ENCODE assay signal across 7 mouse cellular contexts in genomic region chr11:119125929-119126861, GRCm38 (mm10). TPM values are rescaled to one million over a fixed set of nuclear protein-coding genes. Genes with fewer than 3 reads are reported as not detected.
DNase-seq lines count a peak whose midpoint lies in the region; ATAC-seq and TF ChIP-seq lines count a peak whose summit lies in the region.

No protein-coding gene starts in this region.

- TF ChIP-seq EP300 in liver, embryonic 14.5 days (IDR thresholded peaks at IDR 0.05; ENCODE audit: low read depth), result no peak

- H3K27me3 ChIP-seq in heart, embryonic 14.5 days (ENCODE audit: control insufficient read depth, insufficient read depth, low read length), result no peaks in the 10 kb centered on the region
- H3K27me3 ChIP-seq in kidney, postnatal 0 days (ENCODE audit: insufficient read depth, low read length), result no peaks in the 10 kb centered on the region
- H3K27me3 ChIP-seq in liver, embryonic 14.5 days (ENCODE audit: control insufficient read depth, insufficient read depth, low read length), result no peaks in the 10 kb centered on the region; the same call in 1 of the 2 replicates

- H3K4me1 ChIP-seq in heart, embryonic 14.5 days (ENCODE audit: control insufficient read depth in 2 of 2, insufficient read depth in 2 of 2, low read length in 2 of 2), result peaks cover 40 to 48% of the 10 kb centered on the region in 2 experiments
- H3K4me1 ChIP-seq in kidney, postnatal 0 days (replicated peaks; ENCODE audit: insufficient read depth, low read length), result peaks cover 41% of the 10 kb centered on the region
- peaks cover 0 to 11% of the 10 kb centered on the region in 2 experiments; a peak in 2 of 4 replicates for H3K4me1 ChIP-seq in liver, embryonic 14.5 days (replicated peaks; ENCODE audit: control insufficient read depth in 2 of 2, insufficient read depth in 2 of 2, low read length in 1 of 2)

- DNase-seq in adrenal gland, postnatal 14 days, result peak; percentile 97
- DNase-seq in fibroblast of lung, adult 2 months (ENCODE audit: low read depth), result peak; percentile 91
- DNase-seq in kidney, postnatal 0 days (ENCODE audit: low spot score), result peak; percentile 95
- DNase-seq in liver, embryonic 14.5 days (ENCODE audit: low read depth in 3 of 3, low spot score in 3 of 3), result peak; percentile 22 to 37 (median 28)
- DNase-seq in natural killer cell, adult 2 months (ENCODE audit: low spot score in 2 of 2), result peak; percentile 59 to 65
- DNase-seq in testis, postnatal 14 days (ENCODE audit: low spot score), result peak; percentile 81

- 28% methylated on average over 21 of the region's 23 CpGs for WGBS in heart, embryonic 14.5 days
- 16% methylated on average over 23 of the region's 23 CpGs for WGBS in kidney, postnatal 0 days
- WGBS in liver, embryonic 14.5 days (ENCODE audit: insufficient replicate concordance), result 30% methylated on average over 23 of the region's 23 CpGs

- H3K27ac ChIP-seq in heart, embryonic 14.5 days (replicated peaks in 1 of 2; ENCODE audit: control insufficient read depth in 1 of 2, insufficient read depth in 1 of 2, low read depth in 2 of 2, low read length in 2 of 2), result peak overlapping the region in 1 of 2 experiments; percentile 61; a peak in 2 of 4 replicates
- peak overlapping the region; percentile 74 for H3K27ac ChIP-seq in kidney, postnatal 0 days
- no peak overlapping the region for H3K27ac ChIP-seq in liver, embryonic 14.5 days

- peak; percentile 79 for TF ChIP-seq CTCF in kidney, postnatal 0 days (IDR thresholded peaks at IDR 0.05; ENCODE audit: low read depth)
- TF ChIP-seq CTCF in liver, embryonic 14.5 days (IDR thresholded peaks at IDR 0.05; ENCODE audit: low read depth), result peak; percentile 59

- no peaks in the 10 kb centered on the region for H3K36me3 ChIP-seq in heart, embryonic 14.5 days (ENCODE audit: control insufficient read depth, insufficient read depth, low read length)
- H3K36me3 ChIP-seq in kidney, postnatal 0 days (ENCODE audit: insufficient read depth, low read length), result no peaks in the 10 kb centered on the region
- no peaks in the 10 kb centered on the region for H3K36me3 ChIP-seq in liver, embryonic 14.5 days (replicated peaks; ENCODE audit: control insufficient read depth, insufficient read depth, low read depth)

- peak; percentile 73 for ATAC-seq in heart, embryonic 14.5 days (ENCODE audit: insufficient number of reproducible peaks, insufficient read depth, low FRiP score, low read depth)
- peak; percentile 93 for ATAC-seq in kidney, postnatal 0 days (replicated peaks; ENCODE audit: low FRiP score, low read depth)
- ATAC-seq in liver, embryonic 14.5 days (ENCODE audit: insufficient read depth), result peak; percentile 62

- no peak overlapping the region for H3K4me3 ChIP-seq in heart, embryonic 14.5 days (ENCODE audit: control insufficient read depth in 1 of 2, insufficient read depth in 1 of 2, low read depth in 1 of 2, low read length in 2 of 2)
- H3K4me3 ChIP-seq in kidney, postnatal 0 days (replicated peaks; ENCODE audit: low read depth, low read length), result no peak overlapping the region
- no peak overlapping the region for H3K4me3 ChIP-seq in liver, embryonic 14.5 days (ENCODE audit: insufficient read depth in 1 of 2, low read depth in 2 of 2, low read length in 2 of 2)

- peak overlapping the region; percentile 9 for H3K9ac ChIP-seq in heart, embryonic 14.5 days (ENCODE audit: low read length)
- no peak overlapping the region for H3K9ac ChIP-seq in kidney, postnatal 0 days (ENCODE audit: low read depth, low read length)
- no peak overlapping the region for H3K9ac ChIP-seq in liver, embryonic 14.5 days (replicated peaks)

- H3K9me3 ChIP-seq in heart, embryonic 14.5 days (ENCODE audit: control insufficient read depth, low read length), result no peaks in the 10 kb centered on the region
- H3K9me3 ChIP-seq in kidney, postnatal 0 days (replicated peaks; ENCODE audit: low read length), result no peaks in the 10 kb centered on the region
- H3K9me3 ChIP-seq in liver, embryonic 14.5 days (ENCODE audit: control insufficient read depth, low read length), result no peaks in the 10 kb centered on the region

- peak overlapping the region; percentile 37 for H3K4me2 ChIP-seq in heart, embryonic 14.5 days (ENCODE audit: low read length)
- peak overlapping the region; percentile 35; the same call in 1 of the 2 replicates for H3K4me2 ChIP-seq in kidney, postnatal 0 days (ENCODE audit: low read length)
- H3K4me2 ChIP-seq in liver, embryonic 14.5 days (ENCODE audit: low read depth), result peak overlapping the region; percentile 31; the same call in 1 of the 2 replicates

RNA-seq across cellular contexts. Expression of gene Cbx4, which starts 40.2 kb away (rescaled TPM):
- total RNA-seq in adrenal gland, postnatal 14 days (2021), result 105 and 156 TPM in 2 replicates
- 6.5 and 9.2 TPM in 2 replicates for polyA plus RNA-seq in heart, embryonic 14.5 days (2014; fragmentation: Nextera tagmentation; extraction: Ambion mirVana)
- polyA plus RNA-seq in kidney, postnatal 0 days (2015; fragmentation: Nextera tagmentation; extraction: Ambion mirVana), result 8.0 and 9.7 TPM in 2 replicates
- polyA plus RNA-seq in liver, embryonic 14.5 days (2012; rRNA removed), result 1.8 and 3.3 TPM in 2 replicates
- polyA plus RNA-seq in liver, embryonic 14.5 days (2014; fragmentation: Nextera tagmentation; extraction: Ambion mirVana), result 1.6 and 2.0 TPM in 2 replicates

Comparison
In these comparisons a context has a peak if more than half of its experiments do, and no peak if none do; other contexts are left out.
1. DNase-seq: peak in every context shown above with its lines; median percentile 97 in adrenal gland, postnatal 14 days; 95 in kidney, postnatal 0 days; 91 in fibroblast of lung, adult 2 months; 81 in testis, postnatal 14 days; 62 in natural killer cell, adult 2 months; 28 in liver, embryonic 14.5 days.